Mouse (Mus musculus) lung, postnatal 0 days (tissue): ENCODE results near the gene Zfp39. TPM values are rescaled to one million over a fixed set of nuclear protein-coding genes. Genes with fewer than 3 reads are reported as not detected.

Source experiments
- ATAC-seq: fragments of 200-750 bp; cut with Nextera tagmentation; 2 replicates; pipeline ENCODE4 v1.8.0; 2017; ENCODE audit warnings: moderate library complexity
- DNase-seq: peaks from one replicate; pipeline ENCODE4 v3.0.0-alpha.2; 2016; ENCODE audit warnings: low spot score
- H3K27ac ChIP-seq: fragments of 300-500 bp; sonication (generic); 2 replicates; pipeline ENCODE4 v1.5.1; 2014; ENCODE audit warnings: antibody characterized with exemption, mild to moderate bottlenecking, low read length, mixed read lengths
- H3K27me3 ChIP-seq: fragments of 300-500 bp; sonication (generic); replicated peaks from 2 replicates; pipeline ENCODE4 v1.6.1; 2014; ENCODE audit warnings: low read length, mixed read lengths; ENCODE audit not compliant: insufficient read depth
- H3K36me3 ChIP-seq: fragments of 300-500 bp; sonication (generic); 2 replicates; pipeline ENCODE4 v1.6.1; 2014; ENCODE audit warnings: low read length, mixed read lengths; ENCODE audit not compliant: insufficient read depth
- H3K4me1 ChIP-seq: fragments of 300-500 bp; sonication (generic); 2 replicates; pipeline ENCODE4 v1.6.1; 2014; ENCODE audit warnings: antibody characterized with exemption, low read depth, low read length, mixed read lengths; ENCODE audit not compliant: insufficient read depth
- H3K4me2 ChIP-seq: fragments of 300-500 bp; sonication (generic); replicated peaks from 2 replicates; pipeline ENCODE4 v1.6.1; 2014; ENCODE audit warnings: low read depth, mild to moderate bottlenecking, low read length, moderate library complexity, mixed read lengths
- H3K4me3 ChIP-seq: fragments of 300-500 bp; sonication (generic); 2 replicates; pipeline ENCODE4 v1.5.1; 2014; ENCODE audit warnings: low read depth, low read length
- H3K9ac ChIP-seq: fragments of 300-500 bp; sonication (generic); replicated peaks from 2 replicates; pipeline ENCODE4 v1.6.1; 2014; ENCODE audit warnings: low read depth, mild to moderate bottlenecking
- H3K9me3 ChIP-seq: fragments of 300-500 bp; sonication (generic); 2 replicates; pipeline ENCODE4 v1.6.1; 2016; ENCODE audit warnings: low read length, mixed read lengths
- CTCF ChIP-seq: IDR thresholded peaks from 2 replicates; pipeline ENCODE4 v1.5.1; 2016; ENCODE audit warnings: antibody characterized with exemption, mild to moderate bottlenecking
- EP300 ChIP-seq: IDR thresholded peaks from 2 replicates; pipeline ENCODE4 v1.6.1; 2016; ENCODE audit warnings: antibody characterized with exemption, mild to moderate bottlenecking, control low read depth
- WGBS: fragments of 180-500 bp; shearing (Covaris S2); extraction: QIAGEN DNeasy Blood & Tissue Kit; methylation state at CpG from one replicate; pipeline ENCODE4 v1.1.7; 2014; 5-methylcytosine and 5-hydroxymethylcytosine counted together
- polyA plus RNA-seq: library from polyadenylated mRNA; unstranded; fragments of >200 nt; fragmentation: Nextera tagmentation; extraction: Ambion mirVana; gene quantifications from 2 replicates; pipeline ENCODE4 v1.2.1, GENCODE M21; 2015

The Zfp39 gene
- polyA plus RNA-seq, 1 experiment from 2014 or later: 2.8 TPM

DNA sequence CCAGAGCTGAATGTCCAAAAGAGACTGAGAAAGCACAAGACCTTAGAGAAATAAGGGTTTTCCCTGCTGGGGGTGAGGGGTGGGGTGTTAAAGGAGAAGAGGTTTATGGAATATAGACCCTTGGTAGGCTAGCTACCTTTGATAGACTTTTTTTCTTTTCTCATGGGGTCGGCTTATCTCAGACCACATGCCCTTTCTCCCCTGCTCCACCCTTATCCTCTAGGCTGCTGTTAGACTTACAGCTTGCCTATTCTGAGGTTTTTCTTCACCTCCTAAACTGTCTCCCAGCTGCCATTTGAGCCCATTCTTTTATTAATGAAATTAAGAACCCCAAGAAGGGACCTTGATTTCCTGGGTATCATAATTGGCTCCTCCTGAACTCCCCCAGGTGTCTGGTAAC, 9.8 kb upstream of the Zfp39 start:
- ATAC-seq (no peak), DNase-seq (no peak)
- H3K4me2 ChIP-seq: no peak overlapping the region
- TF ChIP-seq CTCF (no peak), EP300 (no peak)
- H3K9me3 ChIP-seq: no peaks in the 10 kb centered on the region
- no peaks in the 10 kb centered on the region for H3K27me3 ChIP-seq
- WGBS: 70% methylated on average over 1 of the region's 1 CpGs
- no peak overlapping the region for H3K4me3 ChIP-seq
- H3K9ac ChIP-seq: no peak overlapping the region
- peaks cover 6% of the 10 kb centered on the region; the same call in 1 of the 2 replicates for H3K4me1 ChIP-seq
- no peaks in the 10 kb centered on the region for H3K36me3 ChIP-seq
- H3K27ac ChIP-seq: no peak overlapping the region

DNA sequence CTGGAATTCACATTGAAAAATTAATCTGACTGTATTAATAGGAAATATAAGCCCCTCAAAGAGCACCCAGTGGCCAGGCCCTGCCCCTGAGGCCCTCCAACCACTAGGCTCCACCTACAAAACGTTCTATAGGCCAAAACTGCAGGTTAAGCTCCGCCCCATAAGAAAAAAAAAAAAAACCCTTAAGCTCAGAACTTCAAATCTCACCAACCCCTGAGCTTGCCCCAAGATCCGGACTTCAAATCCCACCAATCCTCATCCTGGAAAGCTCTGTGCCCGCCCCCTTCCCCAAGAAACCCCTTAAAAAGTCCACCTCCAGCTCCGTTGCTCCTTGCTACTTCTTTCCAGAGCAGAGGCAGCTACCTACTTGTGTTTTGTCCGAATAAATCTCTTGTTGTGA, 813 bp upstream of the Zfp39 start:
- no peaks in the 10 kb centered on the region for H3K9me3 ChIP-seq
- no peak overlapping the region for H3K27ac ChIP-seq
- DNase-seq (peak; percentile 84), ATAC-seq (peak; percentile 49)
- 0 out of 2 replicates have a peak, but pooled peaks have one; percentile 13 for TF ChIP-seq EP300
- TF ChIP-seq CTCF: no peak
- H3K4me1 ChIP-seq: peaks cover 3% of the 10 kb centered on the region; the same call in 1 of the 2 replicates
- 0 out of 2 replicates have a peak overlapping the region, but pooled peaks have one; percentile 54 for H3K4me3 ChIP-seq
- no peaks in the 10 kb centered on the region for H3K27me3 ChIP-seq
- peak overlapping the region; percentile 66; the same call in 1 of the 2 replicates for H3K4me2 ChIP-seq
- no peak overlapping the region for H3K9ac ChIP-seq
- WGBS: 45% methylated on average over 6 of the region's 6 CpGs
- H3K36me3 ChIP-seq: peaks cover 4% of the 10 kb centered on the region; the same call in 1 of the 2 replicates

DNA sequence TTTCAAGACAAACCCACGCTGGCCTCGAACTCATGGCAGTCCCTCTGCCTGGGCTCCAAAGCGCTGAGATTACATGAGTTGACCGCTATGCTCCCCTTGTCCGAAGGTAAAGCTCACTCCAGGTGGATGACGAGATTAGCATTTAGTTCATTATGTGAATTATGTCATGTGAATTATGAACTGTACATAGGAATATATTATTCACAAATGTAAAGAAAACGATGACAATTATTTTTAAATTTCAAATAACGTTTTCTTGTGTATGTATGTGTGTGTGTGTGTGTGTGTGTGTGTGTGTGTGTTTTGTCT, 339 bp upstream of the Zfp39 start:
- H3K4me1 ChIP-seq: peaks cover 3% of the 10 kb centered on the region; the same call in 1 of the 2 replicates
- H3K4me2 ChIP-seq: peak overlapping the region; percentile 66
- no peak for TF ChIP-seq EP300
- no peak for TF ChIP-seq CTCF
- H3K9me3 ChIP-seq: no peaks in the 10 kb centered on the region
- H3K4me3 ChIP-seq: peak overlapping the region; percentile 54
- H3K27me3 ChIP-seq: no peaks in the 10 kb centered on the region
- H3K36me3 ChIP-seq: peaks cover 4% of the 10 kb centered on the region; the same call in 1 of the 2 replicates
- 2% methylated on average over 8 of the region's 8 CpGs for whole genome bisulfite sequencing
- H3K9ac ChIP-seq: no peak overlapping the region
- H3K27ac ChIP-seq: peak overlapping the region; percentile 79
- ATAC-seq (no peak), DNase-seq (no peak)

DNA sequence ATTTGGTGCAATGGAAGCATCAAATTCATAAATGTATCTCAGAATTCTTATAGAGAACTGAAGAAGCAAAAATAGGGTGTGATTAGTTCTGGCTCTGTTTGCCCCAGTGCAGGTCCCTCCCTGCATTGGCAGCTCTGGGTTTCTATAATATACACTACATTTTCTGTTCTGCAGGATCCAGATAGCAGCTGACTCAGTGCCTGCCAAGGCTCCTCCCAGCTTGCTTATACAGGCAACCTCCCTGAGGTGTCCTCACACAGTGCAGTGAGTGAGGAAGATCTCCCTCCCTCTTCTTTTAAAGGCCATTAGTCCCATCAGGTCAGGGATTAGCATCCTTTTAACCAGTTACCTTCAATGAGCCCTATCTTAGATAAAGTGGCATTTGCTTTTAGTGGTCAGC, 2.9 kb downstream of the Zfp39 start:
- DNase-seq: no peak
- TF ChIP-seq EP300 (no peak), CTCF (no peak)

DNA sequence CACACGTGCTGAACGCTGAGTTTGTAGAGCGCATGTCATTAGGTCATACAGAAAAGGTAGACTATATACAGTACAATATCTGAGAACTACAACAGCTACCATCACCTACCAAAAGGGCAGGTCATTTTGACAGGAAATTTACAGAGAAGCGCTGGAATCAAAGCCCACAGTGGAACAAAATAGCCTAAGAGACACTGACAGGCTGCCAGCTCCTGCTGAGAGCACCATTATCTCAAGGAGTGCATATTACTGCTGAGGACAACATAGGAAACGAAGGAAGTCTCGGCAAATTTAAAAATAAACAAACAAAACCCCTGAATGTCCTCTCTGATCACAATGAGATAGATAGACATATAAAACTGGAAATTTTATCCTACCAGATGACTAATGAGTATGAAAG, 6.5 kb downstream of the Zfp39 start:
- WGBS: 64% methylated on average over 6 of the region's 6 CpGs
- H3K4me3 ChIP-seq: no peak overlapping the region

More for the DNA sequence above, 2.9 kb downstream of the Zfp39 start:
- Histone ChIP-seq H3K4me2 (no peak overlapping the region), H3K36me3 (peaks cover 12% of the 10 kb centered on the region), H3K4me3 (no peak overlapping the region), H3K4me1 (peaks cover 3% of the 10 kb centered on the region; the same call in 1 of the 2 replicates), H3K27ac (no peak overlapping the region), H3K9ac (no peak overlapping the region), H3K9me3 (no peaks in the 10 kb centered on the region), H3K27me3 (no peaks in the 10 kb centered on the region)
- no peak for ATAC-seq

DNA sequence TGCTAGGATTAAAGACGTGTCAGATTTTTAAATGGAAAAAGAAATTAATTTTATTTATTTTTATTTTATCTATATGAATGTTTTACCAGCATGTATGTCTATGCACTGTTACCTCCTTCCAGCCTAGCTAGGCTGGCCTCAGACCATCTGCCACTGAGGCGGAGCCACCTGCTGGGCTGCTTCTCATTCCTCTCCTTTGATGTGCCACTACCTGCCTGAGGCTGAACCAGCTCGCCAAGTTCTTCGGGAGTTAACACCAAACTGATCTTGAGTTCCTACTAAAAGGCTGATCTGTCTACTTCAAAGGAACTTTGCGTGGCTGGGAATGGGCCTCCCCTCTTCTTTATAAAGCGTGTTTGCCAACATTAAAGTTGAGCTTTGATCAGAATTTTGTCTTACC, 9.6 kb downstream of the Zfp39 start:
- no peak for ATAC-seq
- Histone ChIP-seq H3K4me3 (no peak overlapping the region), H3K4me2 (no peak overlapping the region), H3K36me3 (peaks cover 35% of the 10 kb centered on the region), H3K9ac (no peak overlapping the region), H3K27ac (no peak overlapping the region), H3K27me3 (no peaks in the 10 kb centered on the region), H3K4me1 (no peaks in the 10 kb centered on the region), H3K9me3 (no peaks in the 10 kb centered on the region)
- WGBS: 68% methylated on average over 6 of the region's 6 CpGs
- no peak for TF ChIP-seq EP300
- no peak for TF ChIP-seq CTCF
- no peak for DNase-seq

More for the DNA sequence above, 6.5 kb downstream of the Zfp39 start:
- Histone ChIP-seq H3K4me2 (no peak overlapping the region), H3K27ac (no peak overlapping the region), H3K9me3 (no peaks in the 10 kb centered on the region), H3K27me3 (no peaks in the 10 kb centered on the region), H3K4me1 (no peaks in the 10 kb centered on the region), H3K9ac (no peak overlapping the region), H3K36me3 (peaks cover 21% of the 10 kb centered on the region)
- no peak for ATAC-seq
- no peak for DNase-seq
- TF ChIP-seq EP300 (no peak), CTCF (no peak)

DNA sequence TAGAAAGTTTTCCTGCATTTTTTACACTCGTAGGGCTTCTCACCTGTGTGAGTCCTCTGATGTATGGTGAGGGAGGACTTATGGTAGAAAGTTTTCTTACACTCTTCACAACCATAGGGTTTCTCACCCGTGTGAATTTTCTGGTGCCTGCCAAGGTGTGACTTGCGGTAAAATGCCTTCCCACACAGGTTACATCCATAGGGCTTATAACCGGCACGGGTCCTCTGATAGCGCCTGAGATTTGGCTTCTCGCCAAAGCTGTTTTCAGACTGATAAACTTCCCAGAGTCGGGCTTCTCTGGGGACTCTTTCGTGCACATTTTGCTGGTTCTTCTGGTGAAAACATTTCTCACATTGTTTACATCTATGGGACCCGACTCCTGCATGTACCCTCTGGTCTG, 13.5 kb downstream of the Zfp39 start:
- DNase-seq (no peak), ATAC-seq (no peak)
- Histone ChIP-seq H3K9ac (no peak overlapping the region), H3K4me2 (no peak overlapping the region), H3K9me3 (no peaks in the 10 kb centered on the region), H3K4me3 (no peak overlapping the region), H3K27me3 (no peaks in the 10 kb centered on the region), H3K4me1 (no peaks in the 10 kb centered on the region), H3K27ac (no peak overlapping the region), H3K36me3 (peaks cover 38% of the 10 kb centered on the region)
- WGBS: 79% methylated on average over 10 of the region's 10 CpGs
- TF ChIP-seq EP300 (no peak), CTCF (no peak)
